In genomic region chr4:145193991-145194511, GRCm38 (mm10) we compare ENCODE assay signal across 8 mouse cellular contexts. TPM values are rescaled to one million over a fixed set of nuclear protein-coding genes. Genes with fewer than 3 reads are reported as not detected.
A peak's percentile ranks its signal among the peaks of the same experiment; 100 is the strongest.
DNase-seq lines count a peak whose midpoint lies in the region; ATAC-seq and TF ChIP-seq lines count a peak whose summit lies in the region.

No protein-coding gene starts in this region.

- H3K4me2 ChIP-seq in hindbrain, embryonic 14.5 days (replicated peaks), result peak overlapping the region; percentile 84
- H3K4me2 ChIP-seq in midbrain, embryonic 16.5 days (ENCODE audit: low read length), result peak overlapping the region; percentile 83

- H3K27me3 ChIP-seq in hindbrain, embryonic 14.5 days (ENCODE audit: control insufficient read depth, insufficient read depth, low read length), result no peaks in the 10 kb centered on the region
- H3K27me3 ChIP-seq in midbrain, embryonic 16.5 days (ENCODE audit: control insufficient read depth, insufficient read depth, low read depth, low read length), result no peaks in the 10 kb centered on the region

- peaks cover 13% of the 10 kb centered on the region for H3K4me1 ChIP-seq in hindbrain, embryonic 14.5 days (replicated peaks; ENCODE audit: control insufficient read depth, insufficient read depth, low read length)
- H3K4me1 ChIP-seq in midbrain, embryonic 16.5 days (ENCODE audit: control insufficient read depth, insufficient read depth, low read length), result peaks cover 15% of the 10 kb centered on the region

- no peak for TF ChIP-seq CTCF in gastrocnemius, adult 2 months (IDR thresholded peaks at IDR 0.05)

- intact Hi-C loops in gastrocnemius, adult 2 months (cut with DNase I), result loop anchor here (2.0 kb wide), 1 partner anchor 303 kb away; no protein-coding TSS in a partner anchor

- H3K27ac ChIP-seq in gastrocnemius, adult 2 months, result peak overlapping the region; percentile 98
- H3K27ac ChIP-seq in hindbrain, embryonic 14.5 days, result peak overlapping the region; percentile 72
- H3K27ac ChIP-seq in midbrain, embryonic 16.5 days (ENCODE audit: low read length), result peak overlapping the region; percentile 84

- H3K9ac ChIP-seq in hindbrain, embryonic 14.5 days, result peak overlapping the region; percentile 92
- peak overlapping the region; percentile 92 for H3K9ac ChIP-seq in midbrain, embryonic 16.5 days (ENCODE audit: low read depth, low read length)

- peak overlapping the region; percentile 93 for H3K4me3 ChIP-seq in gastrocnemius, adult 2 months
- peak overlapping the region; percentile 92 for H3K4me3 ChIP-seq in hindbrain, embryonic 14.5 days (replicated peaks; ENCODE audit: low read length)
- H3K4me3 ChIP-seq in midbrain, embryonic 16.5 days (ENCODE audit: low read depth, low read length), result peak overlapping the region; percentile 92

- WGBS in hindbrain, embryonic 14.5 days, result 1% methylated on average over 10 of the region's 10 CpGs
- 2% methylated on average over 10 of the region's 10 CpGs for WGBS in midbrain, embryonic 16.5 days

- peak; percentile 37 for DNase-seq in urinary bladder, adult 2 months (ENCODE audit: low spot score)
- no peak for DNase-seq in urinary bladder, postnatal 10 days (ENCODE audit: low spot score)
- peak; percentile 59 to 66 for DNase-seq in cerebellum, postnatal 25 days
- peak; percentile 92 for DNase-seq in gastrocnemius, adult 2 months
- DNase-seq in hindbrain, embryonic 14.5 days (ENCODE audit: low spot score), result no peak
- DNase-seq in liver, result peak; percentile 63
- peak; percentile 19 for DNase-seq in urinary bladder, postnatal 25 days (ENCODE audit: low spot score)

- peaks cover 14% of the 10 kb centered on the region for H3K36me3 ChIP-seq in hindbrain, embryonic 14.5 days (replicated peaks; ENCODE audit: control insufficient read depth, insufficient read depth)
- H3K36me3 ChIP-seq in midbrain, embryonic 16.5 days (ENCODE audit: control insufficient read depth, insufficient read depth, low read length), result peaks cover 7% of the 10 kb centered on the region; the same call in 1 of the 2 replicates

- no peaks in the 10 kb centered on the region for H3K9me3 ChIP-seq in hindbrain, embryonic 14.5 days (ENCODE audit: control insufficient read depth, low read length)
- H3K9me3 ChIP-seq in midbrain, embryonic 16.5 days (replicated peaks; ENCODE audit: control insufficient read depth, low read length, poor library complexity, severe bottlenecking), result no peaks in the 10 kb centered on the region

- peak; percentile 35 for ATAC-seq in hindbrain, embryonic 14.5 days (ENCODE audit: low FRiP score)
- ATAC-seq in midbrain, embryonic 16.5 days, result peak; percentile 39

RNA-seq across cellular contexts. Expression of gene Vps13d, which starts 0.8 kb away (rescaled TPM):
- 39.3 TPM in 2 replicates for polyA plus RNA-seq in urinary bladder, adult 2 months (2012; rRNA removed)
- total RNA-seq in gastrocnemius, adult 2 months (2021), result 10 to 100 TPM; 35.6 to 37.0 TPM
- 12.1 and 12.7 TPM in 2 replicates for polyA plus RNA-seq in hindbrain, embryonic 14.5 days (2014; fragmentation: Nextera tagmentation; extraction: Ambion mirVana)
- polyA plus RNA-seq in midbrain, embryonic 16.5 days (2015; fragmentation: Nextera tagmentation; extraction: Ambion mirVana), result 8.9 and 9.7 TPM in 2 replicates

RNA-seq across cellular contexts. Expression of gene Tnfrsf1b, which starts 52.6 kb away (rescaled TPM):
- 10.5 TPM in 2 replicates for polyA plus RNA-seq in urinary bladder, adult 2 months (2012; rRNA removed)
- 1 to 10 TPM; 2.5 to 3.0 TPM for total RNA-seq in gastrocnemius, adult 2 months (2021)
- 4.4 and 4.7 TPM in 2 replicates for polyA plus RNA-seq in hindbrain, embryonic 14.5 days (2014; fragmentation: Nextera tagmentation; extraction: Ambion mirVana)
- polyA plus RNA-seq in midbrain, embryonic 16.5 days (2015; fragmentation: Nextera tagmentation; extraction: Ambion mirVana), result 4.0 and 4.2 TPM in 2 replicates

Comparison
In these comparisons a context has a peak if more than half of its experiments do, and no peak if none do; other contexts are left out.
1. DNase-seq: peak in urinary bladder, adult 2 months (single experiment), cerebellum, postnatal 25 days (2 of 2), gastrocnemius, adult 2 months (single experiment), liver (single experiment) and urinary bladder, postnatal 25 days (single experiment); none in urinary bladder, postnatal 10 days (single experiment) and hindbrain, embryonic 14.5 days (single experiment).
2. Peak in every context shown above with its lines, with median percentiles within 50 percentile points of each other: H3K27ac ChIP-seq and H3K4me3 ChIP-seq.